Mouse (Mus musculus) CD4-positive naive resting alpha-beta T cell, adult 76 days (primary cell): Measurements from ENCODE around the gene Selenoi. TPM values are rescaled to one million over a fixed set of nuclear protein-coding genes. Genes with fewer than 3 reads are reported as not detected.

Source experiments
- total RNA-seq: library from RNA; stranded (reverse); gene quantifications from one replicate; pipeline ENCODE4 v1.2.4, GENCODE M21; 2023

Selenoi gene
- 19.1 TPM for total RNA-seq

DNA sequence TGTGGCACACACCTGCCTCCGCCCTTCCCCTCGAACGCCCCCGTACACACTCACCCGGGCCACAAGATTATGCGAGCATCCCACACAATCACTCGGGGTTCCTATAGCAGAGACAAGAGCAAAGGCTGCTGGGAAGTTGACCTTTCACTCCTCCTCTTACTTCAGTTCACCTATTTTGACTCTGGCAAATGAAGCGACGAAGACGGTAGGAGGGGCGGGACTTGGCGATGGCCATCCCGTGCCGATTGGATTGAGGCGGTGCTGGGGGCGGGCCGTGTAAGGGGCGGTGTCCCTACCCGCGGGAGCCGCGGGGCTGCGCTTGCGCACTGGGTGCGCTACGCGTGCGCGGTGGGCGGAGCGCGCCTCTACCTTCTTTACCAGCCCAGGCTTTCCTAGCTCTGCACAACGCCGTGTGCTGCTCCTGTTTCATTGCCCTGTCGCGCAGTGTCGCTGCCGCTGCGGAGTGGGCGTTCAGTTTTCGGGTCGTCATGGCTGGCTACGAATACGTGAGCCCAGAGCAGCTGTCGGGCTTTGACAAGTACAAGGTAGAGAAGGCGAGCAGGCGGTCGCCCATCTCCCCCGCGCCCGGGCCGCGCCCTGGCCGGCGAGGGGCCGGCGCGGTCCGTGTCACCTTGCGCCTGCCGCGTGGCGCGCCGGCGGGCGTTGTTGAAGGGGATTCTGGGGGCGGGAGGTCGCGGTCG, at the start of gene Selenoi:
Gene Selenoi (plus strand): TSS at position 311 of the 701 bp plus-strand sequence.

GRCm38 (mm10) chr5:30205493-30205892, 26.9 kb upstream of the Selenoi start, which contains the start of gene Adgrf3:
Adgrf3 (minus strand) TSS chr5:30205722.

DNA sequence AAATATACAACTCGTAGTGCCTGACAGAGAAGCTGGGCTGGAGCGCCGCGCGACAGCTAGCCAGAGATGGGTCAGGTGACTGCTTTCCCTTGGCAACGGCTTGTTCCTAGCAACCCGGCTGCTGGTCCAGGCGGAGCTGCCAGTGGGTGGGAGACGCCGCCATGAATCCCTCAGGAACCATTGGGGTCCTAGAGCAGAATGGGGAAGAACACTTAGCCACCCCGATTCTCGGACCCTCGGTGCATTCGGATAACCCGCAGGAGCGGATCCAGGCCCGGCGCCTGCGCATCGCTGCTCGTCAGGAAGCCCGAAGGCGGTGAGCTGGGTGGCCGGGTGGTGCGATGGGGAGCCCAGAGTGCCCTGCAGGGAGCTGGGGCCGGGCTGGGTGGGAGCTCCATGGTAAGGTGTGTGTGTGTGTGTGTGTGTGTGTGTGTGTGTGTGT, 48.9 kb downstream of the Selenoi start, which contains the start of gene Drc1:
Gene Drc1 (plus strand): TSS at position 98 of the 442 bp plus-strand sequence.

Other genes with a start within 250 kb of the Selenoi start
- 0.38 TPM for gene Il6, start 219.5 kb upstream of the Selenoi start, total RNA-seq
- gene Tyms, start 159.0 kb upstream of the Selenoi start, total RNA-seq = 6.9 TPM
- gene Garem2, start 127.4 kb upstream of the Selenoi start, total RNA-seq = not detected
- not detected for gene 3110082J24Rik, start 126.5 kb upstream of the Selenoi start, total RNA-seq
- gene Hadha, start 77.4 kb upstream of the Selenoi start, total RNA-seq = 94.6 TPM
- gene Hadhb, start 77.3 kb upstream of the Selenoi start, total RNA-seq = 133 TPM
- gene Adgrf3, start 26.9 kb upstream of the Selenoi start, total RNA-seq = not detected
- 10.7 TPM for gene Drc1, start 48.8 kb downstream of the Selenoi start, total RNA-seq
- gene Otof, start 229.4 kb downstream of the Selenoi start, total RNA-seq = not detected
- not detected for gene 1700001C02Rik, start 233.5 kb downstream of the Selenoi start, total RNA-seq